ENCODE assay signal across 8 mouse cellular contexts in the genomic region with DNA sequence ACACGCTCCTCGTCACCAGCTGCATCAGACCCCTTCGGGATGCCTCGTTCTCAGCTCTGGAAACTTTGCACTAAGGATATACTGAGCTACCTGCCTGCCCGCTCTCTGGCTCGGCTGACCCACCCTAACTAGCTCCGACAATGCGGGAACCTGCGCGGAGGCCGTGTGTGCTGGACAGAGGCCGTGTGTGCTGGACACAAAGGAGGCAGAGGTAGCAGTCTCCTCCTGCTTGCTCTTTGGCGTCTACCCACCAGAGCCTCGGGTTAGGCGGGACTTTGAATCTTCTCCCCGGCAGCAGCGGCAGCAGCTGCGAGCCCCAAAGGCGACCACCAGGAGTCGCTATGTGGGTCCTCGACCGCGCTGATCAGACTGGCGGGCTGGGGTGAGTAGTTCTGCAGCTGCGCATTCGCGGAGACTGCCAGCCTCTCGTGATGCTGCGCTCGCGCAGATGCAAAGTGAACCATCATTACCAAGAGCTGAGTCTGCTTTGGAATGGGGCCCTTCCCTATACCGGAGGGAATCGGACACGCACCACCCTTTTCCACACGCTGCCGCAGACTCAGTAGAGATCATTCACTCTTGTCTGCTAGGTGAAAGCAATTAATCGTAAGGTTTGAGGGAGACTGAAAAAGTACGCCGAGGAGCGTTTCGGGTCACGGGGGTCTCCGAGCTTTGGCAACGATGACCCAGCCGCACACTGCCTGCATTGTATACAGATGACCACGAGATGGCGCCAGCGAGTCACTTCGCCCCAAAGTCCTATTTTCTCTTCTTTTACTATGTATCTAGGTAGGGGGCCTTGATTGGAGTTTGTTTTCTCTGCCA. TPM values are rescaled to one million over a fixed set of nuclear protein-coding genes. Genes with fewer than 3 reads are reported as not detected.
DNase-seq lines count a peak whose midpoint lies in the region; ATAC-seq lines count a peak whose summit lies in the region.

No protein-coding gene starts in this region.

- peak overlapping the region; percentile 49 for H3K4me3 ChIP-seq in forebrain, embryonic 13.5 days
- peak overlapping the region; percentile 73 for H3K4me3 ChIP-seq in liver, embryonic 16.5 days (ENCODE audit: low read depth, low read length)
- peak overlapping the region; percentile 43 for H3K4me3 ChIP-seq in neural tube, embryonic 12.5 days

- H3K36me3 ChIP-seq in forebrain, embryonic 13.5 days (ENCODE audit: poor library complexity, severe bottlenecking): no peaks in the 10 kb centered on the region
- no peaks in the 10 kb centered on the region for H3K36me3 ChIP-seq in liver, embryonic 16.5 days (ENCODE audit: control insufficient read depth, insufficient read depth)
- H3K36me3 ChIP-seq in neural tube, embryonic 12.5 days: no peaks in the 10 kb centered on the region

- peak; percentile 97 for DNase-seq in ES-CJ7 (ENCODE audit: low read depth, low spot score)
- DNase-seq in heart, postnatal 10 days: peak; percentile 93 to 96
- DNase-seq in kidney, postnatal 4 days: peak; percentile 95 to 96
- DNase-seq in telencephalon, adult 2 months (ENCODE audit: low read depth, low spot score): peak; percentile 92

- peak; percentile 85 for ATAC-seq in cerebellum, adult (ENCODE audit: insufficient number of reproducible peaks, low FRiP score, low TSS enrichment)
- ATAC-seq in forebrain, embryonic 13.5 days: peak; percentile 98
- peak; percentile 90 for ATAC-seq in liver, embryonic 16.5 days (ENCODE audit: low read depth)
- ATAC-seq in neural tube, embryonic 12.5 days (ENCODE audit: low FRiP score, low read depth): peak; percentile 97

- peaks cover 25% of the 10 kb centered on the region for H3K27me3 ChIP-seq in forebrain, embryonic 13.5 days
- H3K27me3 ChIP-seq in liver, embryonic 16.5 days (ENCODE audit: control insufficient read depth, insufficient read depth, low read depth, low read length): peaks cover 5% of the 10 kb centered on the region
- H3K27me3 ChIP-seq in neural tube, embryonic 12.5 days (replicated peaks): 0 out of 2 replicates have a peak, but pooled peaks cover 6% of the 10 kb centered on the region

- peaks cover 10% of the 10 kb centered on the region for H3K4me1 ChIP-seq in forebrain, embryonic 13.5 days
- peaks cover 15% of the 10 kb centered on the region for H3K4me1 ChIP-seq in liver, embryonic 16.5 days (ENCODE audit: control insufficient read depth, low read depth, low read length)
- no peaks in the 10 kb centered on the region; the same call in 1 of the 2 replicates for H3K4me1 ChIP-seq in neural tube, embryonic 12.5 days

- WGBS in forebrain, embryonic 13.5 days: under 1% methylated on average over 49 of the region's 49 CpGs
- under 1% methylated on average over 49 of the region's 49 CpGs for WGBS in liver, embryonic 16.5 days (ENCODE audit: insufficient replicate concordance)
- under 1% methylated on average over 49 of the region's 49 CpGs for WGBS in neural tube, embryonic 12.5 days

- no peaks in the 10 kb centered on the region for H3K9me3 ChIP-seq in forebrain, embryonic 13.5 days (replicated peaks)
- H3K9me3 ChIP-seq in liver, embryonic 16.5 days (replicated peaks; ENCODE audit: control insufficient read depth, low read length): no peaks in the 10 kb centered on the region
- no peaks in the 10 kb centered on the region for H3K9me3 ChIP-seq in neural tube, embryonic 12.5 days

- H3K4me2 ChIP-seq in forebrain, embryonic 13.5 days: peak overlapping the region; percentile 71
- H3K4me2 ChIP-seq in liver, embryonic 16.5 days (ENCODE audit: low read depth, low read length): peak overlapping the region; percentile 100
- peak overlapping the region; percentile 82 for H3K4me2 ChIP-seq in neural tube, embryonic 12.5 days (replicated peaks)

- intact Hi-C loops in heart, postnatal 10 days (cut with DNase I): loop anchor here (2.0 kb wide), 1 partner anchor 223 kb away; no protein-coding TSS in a partner anchor

- peak overlapping the region; percentile 67 for H3K9ac ChIP-seq in forebrain, embryonic 13.5 days
- peak overlapping the region; percentile 90 for H3K9ac ChIP-seq in liver, embryonic 16.5 days (ENCODE audit: low read depth, low read length)
- peak overlapping the region; percentile 58 for H3K9ac ChIP-seq in neural tube, embryonic 12.5 days

- peak overlapping the region; percentile 94 for H3K27ac ChIP-seq in forebrain, embryonic 13.5 days
- H3K27ac ChIP-seq in liver, embryonic 16.5 days (ENCODE audit: low read length): peak overlapping the region; percentile 82
- H3K27ac ChIP-seq in neural tube, embryonic 12.5 days: peak overlapping the region; percentile 70; the same call in 1 of the 2 replicates

RNA-seq across cellular contexts. Expression of a gene that starts 8.5 kb away (rescaled TPM):
- polyA plus RNA-seq in forebrain, embryonic 13.5 days (2015; fragmentation: Nextera tagmentation; extraction: Ambion mirVana): 16.0 and 19.8 TPM in 2 replicates
- 100 to 1,000 TPM; 376 to 419 TPM for total RNA-seq in heart, postnatal 10 days (2021)
- polyA plus RNA-seq in liver, embryonic 16.5 days (2015; fragmentation: Nextera tagmentation; extraction: Ambion mirVana): 17.9 and 25.9 TPM in 2 replicates
- 9.1 and 16.6 TPM in 2 replicates for polyA plus RNA-seq in neural tube, embryonic 12.5 days (2016; fragmentation: Nextera tagmentation; extraction: Ambion mirVana)

RNA-seq across cellular contexts. Expression of a gene that starts 9.6 kb away (rescaled TPM):
- polyA plus RNA-seq in forebrain, embryonic 13.5 days (2015; fragmentation: Nextera tagmentation; extraction: Ambion mirVana): 105 and 122 TPM in 2 replicates
- 100 to 1,000 TPM; 369 to 427 TPM for total RNA-seq in heart, postnatal 10 days (2021)
- 78.4 and 87.8 TPM in 2 replicates for polyA plus RNA-seq in liver, embryonic 16.5 days (2015; fragmentation: Nextera tagmentation; extraction: Ambion mirVana)
- polyA plus RNA-seq in neural tube, embryonic 12.5 days (2016; fragmentation: Nextera tagmentation; extraction: Ambion mirVana): 41.2 and 58.9 TPM in 2 replicates

RNA-seq across cellular contexts. Expression of a gene that starts 14.9 kb away (rescaled TPM):
- polyA plus RNA-seq in forebrain, embryonic 13.5 days (2015; fragmentation: Nextera tagmentation; extraction: Ambion mirVana): 22.4 and 24.3 TPM in 2 replicates
- total RNA-seq in heart, postnatal 10 days (2021): 10 to 100 TPM; 49.8 to 51.8 TPM
- polyA plus RNA-seq in liver, embryonic 16.5 days (2015; fragmentation: Nextera tagmentation; extraction: Ambion mirVana): 26.6 and 34.9 TPM in 2 replicates
- 8.5 and 13.5 TPM in 2 replicates for polyA plus RNA-seq in neural tube, embryonic 12.5 days (2016; fragmentation: Nextera tagmentation; extraction: Ambion mirVana)

RNA-seq across cellular contexts. Expression of a gene that starts 15.8 kb away (rescaled TPM):
- polyA plus RNA-seq in forebrain, embryonic 13.5 days (2015; fragmentation: Nextera tagmentation; extraction: Ambion mirVana): 0.56 and 1.0 TPM in 2 replicates
- total RNA-seq in heart, postnatal 10 days (2021): 1 to 10 TPM in 1 of 2 experiments, under 1 TPM in 1; 0.38 to 1.2 TPM
- polyA plus RNA-seq in liver, embryonic 16.5 days (2015; fragmentation: Nextera tagmentation; extraction: Ambion mirVana): 3.8 and 4.5 TPM in 2 replicates
- 1.4 and 1.5 TPM in 2 replicates for polyA plus RNA-seq in neural tube, embryonic 12.5 days (2016; fragmentation: Nextera tagmentation; extraction: Ambion mirVana)

RNA-seq across cellular contexts. Expression of a gene that starts 31.5 kb away (rescaled TPM):
- 0.34 and 0.93 TPM in 2 replicates for polyA plus RNA-seq in forebrain, embryonic 13.5 days (2015; fragmentation: Nextera tagmentation; extraction: Ambion mirVana)
- total RNA-seq in heart, postnatal 10 days (2021): under 1 TPM in 1 of 2 experiments, not detected in 1; 0.22 TPM
- 4.3 and 4.9 TPM in 2 replicates for polyA plus RNA-seq in liver, embryonic 16.5 days (2015; fragmentation: Nextera tagmentation; extraction: Ambion mirVana)
- 0.50 and 1.1 TPM in 2 replicates for polyA plus RNA-seq in neural tube, embryonic 12.5 days (2016; fragmentation: Nextera tagmentation; extraction: Ambion mirVana)

Comparison
In these comparisons a context has a peak if more than half of its experiments do, and no peak if none do; other contexts are left out.
1. Peak in every context shown above with its lines: DNase-seq, ATAC-seq, H3K4me3 ChIP-seq and H3K27ac ChIP-seq.